Mouse (Mus musculus) gastrocnemius, postnatal 4 days (tissue): ENCODE results near the gene Pacrg. TPM values are rescaled to one million over a fixed set of nuclear protein-coding genes. Genes with fewer than 3 reads are reported as not detected.

Experiments
- DNase-seq, 2 experiments: peaks; one replicate each; pipeline ENCODE4 v3.0.0; 2021 to 2022; ENCODE audit warnings: low spot score in 2 of 2, mixed read lengths in 2 of 2
- total RNA-seq, 2 experiments: library from RNA; stranded (reverse); gene quantifications; 2 replicates each; pipeline ENCODE4 v1.2.3; 2021

The Pacrg gene
- total RNA-seq, 2 experiments from 2014 or later = 2.9 to 3.2 TPM

DNA sequence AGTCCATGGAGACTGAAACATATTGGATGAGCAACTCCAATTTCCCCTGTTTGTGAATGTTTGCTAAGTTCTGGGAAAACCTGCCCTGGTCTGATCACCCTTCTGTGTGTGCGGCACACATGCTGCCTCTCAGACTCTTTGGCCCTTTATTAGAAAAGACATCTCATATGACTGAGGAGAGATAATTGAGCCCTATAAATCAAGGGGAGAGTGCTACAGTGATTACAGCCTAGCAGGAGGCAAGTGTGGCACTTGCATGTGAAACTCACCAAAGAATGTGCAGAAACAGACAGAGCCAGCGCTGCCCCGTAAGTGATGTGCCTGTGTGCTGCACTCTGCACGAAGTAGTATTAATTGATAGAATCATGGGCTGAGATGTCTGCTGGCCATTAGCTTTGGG, 383.7 kb downstream of the Pacrg start:
- no peak for DNase-seq

DNA sequence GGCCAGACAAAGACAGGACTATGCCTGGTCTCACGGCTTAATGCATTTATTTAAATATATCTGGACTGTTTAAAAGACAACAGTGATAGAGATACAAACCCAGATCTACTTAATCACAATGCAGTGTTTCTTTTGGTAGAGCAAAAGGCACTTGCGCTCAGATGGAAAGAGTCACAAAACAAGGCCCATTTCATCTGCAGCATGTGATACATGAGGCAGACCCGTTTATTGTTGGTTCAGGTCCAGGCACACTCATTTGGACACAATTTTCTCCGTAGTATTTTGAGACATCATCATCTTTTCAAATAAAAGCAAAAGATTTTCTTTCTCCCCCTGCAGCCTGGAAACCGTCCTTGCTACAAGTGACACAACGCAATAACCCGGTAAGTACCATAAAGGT, 384.1 kb downstream of the Pacrg start:
- no peak for DNase-seq

DNA sequence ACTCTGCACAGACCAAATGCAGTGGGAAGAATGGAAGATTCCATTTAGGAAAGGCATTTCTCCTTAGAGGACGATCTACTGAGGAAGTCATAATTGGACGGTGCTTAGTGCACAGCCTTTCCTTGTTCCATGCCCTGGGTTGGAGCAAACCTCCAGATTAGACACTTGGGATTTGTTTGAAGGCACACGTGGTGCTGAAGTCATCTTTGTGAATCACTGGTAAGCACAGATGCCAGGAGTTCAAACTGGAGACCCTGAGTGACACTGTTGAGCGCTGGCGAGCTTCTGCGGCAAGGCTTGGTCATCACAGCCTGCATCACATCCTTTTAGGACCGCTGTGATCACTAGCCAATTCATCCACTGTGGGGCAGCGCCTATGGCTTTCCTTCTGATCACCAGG, 385.7 kb downstream of the Pacrg start:
- DNase-seq = no peak

DNA sequence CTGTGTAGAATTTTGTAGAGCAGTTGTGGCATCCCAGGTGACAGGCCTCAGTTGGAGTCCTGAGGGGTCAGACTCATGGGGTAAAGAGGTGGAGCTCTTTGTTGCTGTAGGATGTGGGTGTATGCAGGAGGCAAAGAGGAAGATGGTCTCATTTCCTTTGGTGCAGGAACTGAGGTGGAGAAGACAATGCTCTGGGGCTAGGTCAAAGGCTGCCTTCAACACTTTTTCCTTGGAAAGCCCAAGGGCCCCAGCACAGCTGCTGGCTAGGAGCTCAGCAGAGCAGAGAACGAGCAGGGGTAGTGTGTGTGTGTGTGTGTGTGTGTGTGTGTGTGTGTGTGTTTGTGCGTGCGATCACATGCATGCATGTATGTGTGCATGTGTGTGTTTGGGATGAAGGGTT, 387.3 kb downstream of the Pacrg start:
- DNase-seq = no peak

DNA sequence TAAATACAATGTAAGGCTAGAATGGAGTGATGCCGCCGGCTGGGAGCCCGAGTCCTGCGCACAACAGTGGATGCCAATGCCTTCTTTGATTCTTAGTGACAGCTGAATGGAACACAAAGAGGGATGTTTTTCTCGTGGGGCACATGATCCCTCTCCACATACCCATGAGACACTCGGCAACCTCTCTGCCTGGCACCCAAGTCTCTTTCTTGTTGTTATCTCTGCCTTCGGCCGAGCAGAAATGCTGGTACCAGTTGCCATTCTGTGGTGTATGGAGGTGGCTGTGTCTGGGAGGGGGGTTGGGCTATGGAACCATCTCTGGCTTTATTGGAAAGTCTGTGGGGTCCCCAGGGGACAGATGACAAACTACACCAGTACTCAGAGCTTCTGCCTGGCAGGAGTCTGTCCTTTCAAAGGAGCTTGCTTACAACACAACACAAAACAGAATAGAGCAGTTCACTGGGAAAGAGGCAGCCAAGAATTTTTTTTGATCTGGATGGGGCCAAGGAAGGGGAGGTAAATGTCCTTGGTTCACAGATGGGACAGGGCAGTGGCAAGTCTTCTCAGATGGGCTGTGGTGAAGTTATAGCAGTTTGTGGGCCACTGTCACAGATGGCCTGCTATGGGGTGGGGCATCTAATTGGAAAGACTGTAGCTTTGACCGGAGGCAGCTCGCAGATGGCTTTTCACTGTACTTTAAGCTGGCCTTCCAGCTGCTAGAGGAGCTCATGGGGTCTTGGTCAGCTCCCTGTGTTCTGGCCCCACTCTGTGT, 388.6 kb downstream of the Pacrg start:
- no peak for DNase-seq

DNA sequence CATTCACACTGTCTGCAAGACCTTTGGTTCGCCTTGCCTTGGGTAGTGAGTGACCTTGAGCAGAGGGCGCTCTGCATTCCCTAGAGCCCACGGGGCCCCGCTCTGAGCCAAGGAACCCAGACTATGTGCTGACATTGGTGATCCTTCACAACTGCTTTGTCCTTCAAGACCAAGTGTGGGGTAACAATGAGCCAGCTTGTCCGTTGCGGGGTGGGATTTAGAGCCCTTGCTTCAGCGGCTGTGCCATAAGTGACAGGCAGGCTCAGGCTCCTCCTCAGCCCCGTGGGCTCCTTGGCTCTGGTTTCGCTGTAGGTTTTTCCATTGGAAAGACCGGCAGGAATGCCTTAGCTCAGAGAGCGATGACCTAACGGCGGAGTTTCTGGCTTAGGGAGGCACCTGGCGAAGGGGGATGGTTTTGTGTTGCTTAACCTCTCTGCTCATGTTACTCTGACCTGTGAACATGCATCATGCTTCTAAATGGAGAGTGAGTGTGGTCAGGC, 390.3 kb downstream of the Pacrg start:
- peak in 1 of 2 experiments; percentile 18 for DNase-seq

DNA sequence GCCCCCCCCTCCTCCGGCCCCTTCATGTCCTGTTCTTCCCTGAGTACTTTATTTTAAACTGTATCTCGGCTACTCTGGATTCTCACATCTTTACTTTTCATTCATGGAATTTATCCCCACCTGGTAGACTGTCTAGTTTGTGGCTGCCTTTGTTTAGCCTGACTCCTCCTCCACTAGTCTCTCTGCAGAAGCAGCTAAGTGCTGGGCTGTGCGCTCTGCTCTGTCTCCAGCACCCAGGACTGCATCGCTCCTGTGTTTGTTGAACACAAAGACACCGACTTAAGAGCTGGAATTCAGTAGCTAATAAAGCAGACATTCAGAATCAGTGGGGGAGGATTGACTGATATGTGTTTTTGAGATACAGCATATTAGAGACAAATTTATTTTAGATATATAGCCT, 391.7 kb downstream of the Pacrg start:
- DNase-seq = no peak

DNA sequence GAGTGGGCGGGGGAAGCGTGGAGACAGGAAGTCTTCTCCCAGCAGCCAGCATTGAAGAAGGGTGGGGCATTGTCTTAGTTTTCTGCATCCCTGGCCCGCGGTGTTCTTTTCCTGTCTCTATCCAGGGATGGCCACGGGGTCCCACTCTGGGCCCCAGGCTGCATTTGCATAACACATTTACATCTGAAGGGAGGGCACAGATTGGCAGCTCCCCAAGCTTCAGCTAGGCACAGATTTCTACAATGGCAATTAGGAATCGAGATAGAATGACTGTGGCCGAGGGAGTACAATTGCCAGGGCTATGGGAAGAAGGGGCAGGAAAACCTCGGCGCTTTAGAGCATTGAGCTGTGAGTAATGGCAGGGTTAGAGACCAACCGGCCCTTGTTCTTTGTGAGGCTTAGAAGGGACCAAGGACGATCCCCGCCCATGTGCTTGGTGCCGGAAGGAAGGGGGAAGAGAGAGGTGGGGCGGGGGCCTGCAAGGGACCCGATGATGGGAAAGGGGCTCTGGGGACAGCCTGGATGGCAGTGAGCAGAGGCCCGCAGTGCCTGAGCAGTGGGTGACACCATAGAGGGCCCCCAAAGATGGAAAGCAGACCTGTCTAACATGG, 398.5 kb downstream of the Pacrg start:
- no peak for DNase-seq

DNA sequence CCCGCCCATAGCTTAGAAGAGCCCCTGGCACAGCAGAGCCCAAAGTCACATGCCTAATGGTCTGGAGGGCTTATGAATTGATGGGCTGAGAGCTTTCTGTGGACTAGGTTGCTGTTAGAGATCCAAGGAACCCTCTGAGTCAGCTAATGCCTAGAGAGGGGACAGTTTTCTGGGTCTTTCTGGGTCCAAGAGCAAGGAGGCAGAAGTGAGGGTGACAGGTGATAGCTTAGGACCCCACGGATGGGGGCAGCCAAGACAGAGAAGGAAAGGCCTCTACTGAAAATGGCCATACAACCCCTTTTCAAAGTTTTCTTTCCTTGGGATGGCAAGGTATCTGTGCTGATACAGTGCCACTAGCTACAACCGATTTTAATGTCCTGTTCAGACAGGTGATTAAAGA, 399.1 kb downstream of the Pacrg start:
- no peak for DNase-seq

DNA sequence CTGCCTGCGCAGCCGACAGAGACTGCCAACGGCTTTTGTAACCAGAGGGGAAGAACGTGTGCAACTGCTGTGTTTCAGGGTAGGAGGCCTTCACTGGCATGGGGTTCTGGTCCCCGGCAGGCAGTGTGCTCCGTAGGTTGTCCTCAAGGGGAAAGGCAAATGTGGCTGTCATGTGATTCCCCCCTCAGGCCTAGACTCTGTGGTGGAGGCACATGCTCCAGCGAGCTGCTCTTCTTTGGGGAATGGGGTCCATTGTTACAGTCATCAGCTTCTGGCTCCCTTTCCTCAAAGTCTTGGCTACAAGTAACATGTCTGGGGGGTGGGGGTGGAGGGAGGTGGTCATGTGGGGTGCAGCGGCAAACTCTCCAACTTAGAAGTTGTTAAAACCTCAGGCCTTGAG, 400.3 kb downstream of the Pacrg start:
- DNase-seq = no peak

DNA sequence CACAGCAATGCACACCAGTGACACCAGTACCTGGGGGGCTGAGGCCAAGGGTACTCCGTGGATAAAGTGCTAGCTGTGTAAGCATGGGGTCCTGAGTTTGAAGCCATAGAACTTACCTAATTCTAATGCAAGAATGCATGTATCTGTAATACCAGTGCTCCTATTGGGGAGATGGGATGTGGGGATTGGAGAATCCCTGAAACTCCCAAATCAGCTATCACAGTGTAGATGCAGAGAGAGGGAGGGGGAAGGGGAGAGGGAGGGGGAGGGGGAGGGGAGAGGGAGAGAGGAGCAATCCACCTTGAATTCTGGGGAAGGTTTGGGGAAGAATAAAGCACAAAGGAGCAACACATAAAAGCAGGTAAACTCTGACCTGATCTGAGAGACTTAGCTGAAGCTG, 405.2 kb downstream of the Pacrg start:
- DNase-seq = no peak

DNA sequence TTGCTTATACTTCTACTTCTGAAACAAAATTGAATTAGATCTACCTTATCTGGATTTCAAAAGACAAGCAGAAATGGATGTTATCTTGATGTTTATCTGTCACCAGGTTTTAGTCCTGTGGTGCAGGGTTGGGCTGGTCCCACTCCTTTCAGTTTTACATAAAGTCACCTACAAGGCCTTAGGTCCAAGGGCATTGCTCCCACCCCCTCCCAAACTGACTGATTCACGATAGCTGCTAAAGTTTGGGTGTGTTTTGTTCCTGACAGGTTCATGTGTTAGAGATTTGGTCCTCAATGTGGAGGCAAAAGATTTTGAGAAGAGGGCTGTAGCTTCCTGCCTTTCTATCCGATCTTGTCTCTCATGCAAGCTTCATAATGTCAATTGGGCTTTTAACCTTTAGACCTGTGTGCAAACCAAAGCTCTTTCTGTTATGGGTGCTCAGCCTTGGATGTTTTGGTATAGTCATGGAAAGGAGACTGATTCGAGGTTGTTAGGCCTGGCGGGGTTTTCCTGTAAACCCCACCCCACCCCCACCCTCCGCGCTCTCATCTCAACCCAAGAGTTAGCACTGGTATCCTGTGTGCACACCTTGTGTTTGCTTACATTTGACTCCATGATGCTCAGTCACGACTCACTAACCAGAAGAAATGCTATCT, 407.5 kb downstream of the Pacrg start:
- no peak for DNase-seq

DNA sequence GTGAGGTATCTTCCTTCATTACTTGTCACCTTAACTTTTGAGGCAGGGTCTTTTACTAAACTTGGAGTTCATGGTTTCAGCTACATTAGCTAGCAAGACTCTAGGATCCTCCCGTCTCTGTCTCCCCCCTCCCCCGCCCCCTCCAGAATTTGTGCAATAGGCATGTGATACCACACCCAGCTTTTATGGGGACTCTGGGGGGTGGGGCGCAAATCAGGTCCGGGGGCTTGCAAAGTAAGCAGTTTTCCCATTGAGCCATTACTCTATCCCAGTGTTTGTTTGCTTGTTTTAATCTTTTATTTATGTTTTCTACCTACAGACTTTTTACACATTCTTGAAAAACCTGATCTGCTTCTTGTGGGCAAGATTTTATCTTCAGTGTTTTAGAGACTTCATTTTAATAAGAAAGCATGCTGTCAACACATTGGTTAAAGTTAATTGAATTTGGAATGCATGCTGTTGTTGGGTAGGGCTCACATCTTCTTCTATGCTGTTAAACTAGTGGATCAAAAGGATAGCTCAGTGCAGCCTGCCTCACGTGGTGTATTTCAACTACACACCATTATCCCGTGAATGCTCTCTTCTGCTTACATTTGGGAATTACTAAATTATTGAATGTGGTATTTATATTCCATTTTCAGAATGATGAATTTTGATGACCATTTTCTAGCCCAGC, 408.1 kb downstream of the Pacrg start:
- no peak for DNase-seq

DNA sequence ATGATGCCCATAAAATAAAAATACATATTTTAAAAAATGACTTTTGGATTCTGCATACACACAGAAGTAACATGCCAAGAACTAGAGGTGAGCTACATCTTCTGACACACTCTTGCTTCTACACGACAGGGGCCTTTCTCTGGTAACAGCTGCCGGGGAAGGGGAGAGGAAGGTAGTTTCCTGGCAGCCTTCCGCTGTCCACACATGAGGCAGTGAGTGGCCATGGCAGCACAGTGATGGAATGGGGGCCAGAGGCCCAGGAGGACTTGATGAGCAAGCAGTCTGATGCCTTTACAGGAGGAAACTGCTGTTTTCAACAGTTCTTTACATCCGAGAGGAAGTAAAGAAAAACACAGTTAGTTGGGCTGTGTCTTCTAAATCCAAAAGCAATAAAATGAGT, 409.3 kb downstream of the Pacrg start:
- DNase-seq = no peak

DNA sequence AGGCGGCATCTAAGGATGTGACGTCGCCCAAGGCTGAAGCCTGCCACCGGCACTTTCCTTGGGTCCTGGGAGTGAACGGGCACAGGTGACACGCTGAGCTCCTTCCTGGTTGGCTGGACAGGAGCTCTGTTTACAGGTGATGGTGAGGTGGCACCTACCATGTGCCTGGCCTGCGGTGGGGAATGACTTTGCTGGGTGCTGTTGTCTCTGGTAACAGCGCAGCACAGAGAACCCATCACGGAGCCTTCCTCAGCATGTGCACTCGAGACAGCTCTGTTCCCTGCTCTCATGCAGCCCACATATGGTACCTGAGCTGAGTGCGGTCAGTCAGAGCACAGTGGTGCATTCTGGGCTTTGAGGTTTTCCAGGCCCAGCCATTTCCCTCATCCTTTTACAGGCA, 410.7 kb downstream of the Pacrg start:
- no peak for DNase-seq

DNA sequence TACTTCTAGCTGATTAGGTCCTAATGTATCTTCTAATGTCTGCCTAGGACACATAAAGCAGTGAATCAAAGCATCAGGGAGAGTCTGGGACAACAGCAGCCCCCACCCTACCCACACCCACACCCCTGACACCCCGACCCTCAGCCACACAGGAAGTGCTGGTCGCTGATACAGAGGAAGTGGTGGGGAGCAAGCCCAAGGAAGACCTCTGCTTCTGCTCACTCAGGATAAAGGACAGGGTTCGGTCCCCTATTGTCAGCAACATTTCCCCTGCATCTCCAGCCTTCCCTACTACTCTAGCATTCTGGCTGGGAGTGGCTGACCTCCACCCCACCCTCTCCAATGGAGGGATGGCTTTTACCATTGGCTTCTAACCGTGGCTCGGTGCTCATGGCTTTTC, 414.8 kb downstream of the Pacrg start:
- no peak for DNase-seq

DNA sequence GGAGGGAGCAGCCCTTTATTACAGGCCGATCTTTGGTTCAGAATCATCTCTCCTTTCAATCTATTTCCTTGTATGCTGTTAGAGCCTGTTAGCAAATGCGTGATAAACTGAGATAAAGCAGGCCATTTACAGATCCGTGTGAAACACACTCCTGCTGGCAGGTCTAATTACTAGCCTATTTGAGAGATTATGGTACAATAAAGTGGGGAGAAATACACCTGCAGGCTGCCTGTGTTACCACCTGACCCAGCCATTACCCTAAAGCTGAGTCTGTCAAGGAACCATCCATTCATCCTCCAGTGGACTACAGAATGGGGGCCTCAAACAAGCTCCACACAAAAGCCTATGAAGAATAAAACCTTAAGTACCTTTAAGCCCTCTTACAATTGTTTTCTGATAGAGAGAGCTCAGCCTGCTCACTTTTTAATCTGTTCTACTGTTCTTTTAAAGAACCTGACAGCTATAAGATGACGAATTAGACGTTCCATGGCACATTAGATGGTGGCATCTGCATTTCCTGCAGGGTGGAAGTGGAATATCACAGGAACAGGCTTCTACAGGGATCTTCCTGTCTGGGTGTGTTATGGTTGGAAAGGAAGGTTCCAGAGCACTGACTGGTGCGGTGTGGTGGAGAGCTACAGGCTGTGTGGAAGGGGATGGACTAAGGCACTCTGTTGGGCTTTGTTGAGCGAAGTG, 422.4 kb downstream of the Pacrg start:
- DNase-seq = no peak

DNA sequence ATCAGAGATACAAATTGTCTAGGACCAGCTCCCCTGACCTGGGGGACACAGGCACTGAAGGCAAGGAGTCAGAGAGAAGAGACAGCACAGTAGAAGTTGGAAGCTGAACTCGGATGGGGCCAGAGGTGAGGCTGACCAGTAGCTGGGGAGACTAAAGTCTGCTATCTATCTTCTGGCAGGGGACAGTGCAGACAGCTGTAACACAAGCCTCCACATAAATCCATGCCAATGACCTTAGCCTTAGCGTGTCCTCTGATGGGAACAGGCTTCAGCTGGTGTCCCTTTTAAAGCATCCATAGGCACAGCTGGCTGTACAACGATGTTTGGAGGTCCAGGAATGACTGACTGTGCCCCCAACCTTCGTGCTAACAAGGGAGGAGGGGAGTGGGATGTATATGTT, 423.1 kb downstream of the Pacrg start:
- DNase-seq = no peak

DNA sequence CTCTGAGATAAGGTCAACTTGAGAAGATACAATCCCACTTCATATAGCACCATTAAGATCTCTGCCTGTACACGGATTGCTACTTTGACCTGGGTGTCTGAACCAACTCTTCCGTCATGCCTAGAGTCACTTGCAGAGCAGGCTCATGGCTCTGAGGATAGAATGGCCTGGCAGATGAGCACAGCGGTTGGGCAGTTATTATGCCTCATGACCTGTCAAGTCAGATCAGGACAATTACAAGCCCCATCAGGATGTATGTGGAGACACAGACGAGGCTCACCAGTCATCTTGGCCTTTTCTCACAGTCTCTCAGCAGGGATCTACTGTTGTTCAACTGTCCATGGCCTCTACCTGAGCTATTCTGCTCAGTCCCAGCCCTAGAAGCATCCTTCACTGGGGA, 424.0 kb downstream of the Pacrg start:
- no peak for DNase-seq

DNA sequence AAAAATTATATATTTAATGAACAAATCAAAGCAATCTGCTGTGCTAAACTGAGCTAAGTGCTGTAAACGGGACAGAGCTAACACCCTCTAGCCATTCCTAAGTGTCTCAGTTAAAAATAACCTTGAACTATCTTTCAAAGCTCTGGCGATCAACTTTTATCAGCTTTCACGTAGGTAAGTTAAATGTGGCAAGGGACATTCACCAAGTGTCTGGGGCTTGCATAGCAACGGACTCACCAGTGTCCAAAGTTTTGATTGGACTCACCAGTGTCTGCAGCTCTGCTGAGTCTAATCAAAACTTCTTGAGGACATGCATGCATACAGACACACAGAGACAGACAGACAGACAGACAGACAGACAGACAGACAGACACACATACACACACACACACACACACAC, 425.7 kb downstream of the Pacrg start:
- no peak for DNase-seq

DNA sequence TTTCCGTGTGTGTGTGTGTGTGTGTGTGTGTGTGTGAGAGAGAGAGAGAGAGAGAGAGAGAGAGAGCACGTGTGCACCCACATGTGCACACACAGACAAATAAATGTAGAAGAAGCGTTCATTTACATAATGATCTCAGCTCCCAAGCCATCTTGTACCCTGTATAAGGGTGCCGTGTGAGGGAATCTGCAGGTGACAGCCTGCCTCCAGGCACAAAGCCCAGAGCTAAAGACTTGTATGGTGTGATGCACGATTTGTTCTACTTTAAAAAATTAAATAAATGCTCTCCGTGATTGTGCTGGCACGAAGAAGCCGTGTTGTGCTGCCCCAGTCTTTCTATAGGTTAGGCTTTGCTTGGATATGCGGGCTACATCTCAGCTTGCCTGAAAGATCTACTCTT, 426.2 kb downstream of the Pacrg start:
- DNase-seq = no peak
